Mouse (Mus musculus): ENCODE data around the gene Wdr70.
"Not testable (repeated sequence)": the region's sequence is repeated elsewhere in the genome, so short reads cannot be mapped to it uniquely, and the experiment has no call there.

Wdr70 gene

GRCm38 (mm10) chr15:8098774-8099749 is at the start of gene Wdr70:
TSS of gene Wdr70 (minus strand) at chr15:8099209.
- Histone ChIP-seq H3K4me3 (replicated peaks; ENCODE audit: low read length) (peak within 1 kb of the TSS; percentile 98), H3K27me3 (ENCODE audit: insufficient read depth, low read length) (no peaks in the 10 kb centered on the region), H3K4me1 (replicated peaks; ENCODE audit: low read depth, low read length) (peaks cover 30% of the 10 kb centered on the region), H3K9me3 (ENCODE audit: low read length) (peaks cover 20% of the 10 kb centered on the region), H3K36me3 (ENCODE audit: insufficient read depth, low read length) (peaks cover 31% of the 10 kb centered on the region)
- peak; percentile 64 for TF ChIP-seq CTCF (conservative IDR thresholded peaks at IDR 0.05; ENCODE audit: low read length)
- TF ChIP-seq NANOG (IDR thresholded peaks at IDR 0.05; ENCODE audit: borderline replicate concordance, low read length), result no peak

GRCm38 (mm10) chr15:8135606-8136005 is 36.6 kb upstream of the Wdr70 start:
- peaks cover 97% of the 10 kb centered on the region for H3K36me3 ChIP-seq (ENCODE audit: insufficient read depth, low read length)
- no peaks in the 10 kb centered on the region for H3K27me3 ChIP-seq (ENCODE audit: insufficient read depth, low read length)
- no peak overlapping the region for H3K4me3 ChIP-seq (replicated peaks; ENCODE audit: low read length)
- no peaks in the 10 kb centered on the region for H3K4me1 ChIP-seq (replicated peaks; ENCODE audit: low read depth, low read length)
- H3K9me3 ChIP-seq (ENCODE audit: low read length), result no peaks in the 10 kb centered on the region
- TF ChIP-seq NANOG (IDR thresholded peaks at IDR 0.05; ENCODE audit: borderline replicate concordance, low read length) (no peak), CTCF (conservative IDR thresholded peaks at IDR 0.05; ENCODE audit: low read length) (no peak), POU5F1 (IDR thresholded peaks at IDR 0.05; ENCODE audit: borderline replicate concordance, low read length) (no peak)

GRCm38 (mm10) chr15:8131761-8132160 is 32.8 kb upstream of the Wdr70 start:
- H3K27me3 ChIP-seq (ENCODE audit: insufficient read depth, low read length), result no peaks in the 10 kb centered on the region
- TF ChIP-seq POU5F1 (IDR thresholded peaks at IDR 0.05; ENCODE audit: borderline replicate concordance, low read length) (no peak), NANOG (IDR thresholded peaks at IDR 0.05; ENCODE audit: borderline replicate concordance, low read length) (no peak), CTCF (conservative IDR thresholded peaks at IDR 0.05; ENCODE audit: low read length) (peak; percentile 27)
- H3K4me3 ChIP-seq (replicated peaks; ENCODE audit: low read length), result no peak overlapping the region

GRCm38 (mm10) chr15:8131268-8131667 is 32.3 kb upstream of the Wdr70 start:
- Histone ChIP-seq H3K4me1 (replicated peaks; ENCODE audit: low read depth, low read length) (peaks cover 17% of the 10 kb centered on the region), H3K4me3 (replicated peaks; ENCODE audit: low read length) (no peak overlapping the region), H3K27me3 (ENCODE audit: insufficient read depth, low read length) (no peaks in the 10 kb centered on the region), H3K9me3 (ENCODE audit: low read length) (no peaks in the 10 kb centered on the region), H3K36me3 (ENCODE audit: insufficient read depth, low read length) (peaks cover 98% of the 10 kb centered on the region)
- no peak for TF ChIP-seq NANOG (IDR thresholded peaks at IDR 0.05; ENCODE audit: borderline replicate concordance, low read length)
- no peak for TF ChIP-seq POU5F1 (IDR thresholded peaks at IDR 0.05; ENCODE audit: borderline replicate concordance, low read length)
- no peak for TF ChIP-seq CTCF (conservative IDR thresholded peaks at IDR 0.05; ENCODE audit: low read length)

More at GRCm38 (mm10) chr15:8131761-8132160, 32.8 kb upstream of the Wdr70 start:
- Histone ChIP-seq H3K4me1 (replicated peaks; ENCODE audit: low read depth, low read length) (peaks cover 12% of the 10 kb centered on the region; the same call in 1 of the 2 replicates), H3K36me3 (ENCODE audit: insufficient read depth, low read length) (peaks cover 98% of the 10 kb centered on the region), H3K9me3 (ENCODE audit: low read length) (no peaks in the 10 kb centered on the region)

GRCm38 (mm10) chr15:8129281-8129680 is 30.3 kb upstream of the Wdr70 start:
- TF ChIP-seq NANOG (IDR thresholded peaks at IDR 0.05; ENCODE audit: borderline replicate concordance, low read length) (no peak), POU5F1 (IDR thresholded peaks at IDR 0.05; ENCODE audit: borderline replicate concordance, low read length) (no peak), CTCF (conservative IDR thresholded peaks at IDR 0.05; ENCODE audit: low read length) (no peak; the same call in 1 of the 2 replicates)
- H3K27me3 ChIP-seq (ENCODE audit: insufficient read depth, low read length), result no peaks in the 10 kb centered on the region
- H3K36me3 ChIP-seq (ENCODE audit: insufficient read depth, low read length), result peaks cover 95% of the 10 kb centered on the region
- H3K4me3 ChIP-seq (replicated peaks; ENCODE audit: low read length), result no peak overlapping the region
- H3K4me1 ChIP-seq (replicated peaks; ENCODE audit: low read depth, low read length), result peaks cover 18% of the 10 kb centered on the region
- no peaks in the 10 kb centered on the region for H3K9me3 ChIP-seq (ENCODE audit: low read length)

- peak overlapping the region; percentile 96 for H3K4me3 ChIP-seq (replicated peaks; ENCODE audit: low read length)
- H3K9me3 ChIP-seq (ENCODE audit: low read length), result no peaks in the 10 kb centered on the region
- no peak for TF ChIP-seq CTCF (conservative IDR thresholded peaks at IDR 0.05; ENCODE audit: low read length)
- TF ChIP-seq POU5F1 (IDR thresholded peaks at IDR 0.05; ENCODE audit: borderline replicate concordance, low read length), result no peak
- no peak for TF ChIP-seq NANOG (IDR thresholded peaks at IDR 0.05; ENCODE audit: borderline replicate concordance, low read length)
- H3K27me3 ChIP-seq (ENCODE audit: insufficient read depth, low read length), result no peaks in the 10 kb centered on the region
- peaks cover 42% of the 10 kb centered on the region for H3K36me3 ChIP-seq (ENCODE audit: insufficient read depth, low read length)
- H3K4me1 ChIP-seq (replicated peaks; ENCODE audit: low read depth, low read length), result peaks cover 52% of the 10 kb centered on the region
Measured at GRCm38 (mm10) chr15:8109782-8110181, 10.8 kb upstream of the Wdr70 start.

- Histone ChIP-seq H3K4me3 (replicated peaks; ENCODE audit: low read length) (peak within 1 kb of the TSS; percentile 96), H3K4me1 (replicated peaks; ENCODE audit: low read depth, low read length) (peaks cover 49% of the 10 kb centered on the region), H3K27me3 (ENCODE audit: insufficient read depth, low read length) (no peaks in the 10 kb centered on the region), H3K36me3 (ENCODE audit: insufficient read depth, low read length) (peaks cover 36% of the 10 kb centered on the region), H3K9me3 (ENCODE audit: low read length) (no peaks in the 10 kb centered on the region)
- TF ChIP-seq CTCF (conservative IDR thresholded peaks at IDR 0.05; ENCODE audit: low read length) (no peak), POU5F1 (IDR thresholded peaks at IDR 0.05; ENCODE audit: borderline replicate concordance, low read length) (no peak), NANOG (IDR thresholded peaks at IDR 0.05; ENCODE audit: borderline replicate concordance, low read length) (no peak)
Measured at GRCm38 (mm10) chr15:8108966-8109743, 10.1 kb upstream of the Wdr70 start, which contains the start of gene Nup155. TSS of gene Nup155 (plus strand) at chr15:8109273.

GRCm38 (mm10) chr15:8108360-8108965 is 9.5 kb upstream of the Wdr70 start:
- H3K9me3 ChIP-seq (ENCODE audit: low read length), result no peaks in the 10 kb centered on the region
- H3K4me1 ChIP-seq (replicated peaks; ENCODE audit: low read depth, low read length), result peaks cover 45% of the 10 kb centered on the region
- H3K4me3 ChIP-seq (replicated peaks; ENCODE audit: low read length), result peak overlapping the region; percentile 96
- H3K27me3 ChIP-seq (ENCODE audit: insufficient read depth, low read length), result no peaks in the 10 kb centered on the region
- peaks cover 29% of the 10 kb centered on the region for H3K36me3 ChIP-seq (ENCODE audit: insufficient read depth, low read length)
- no peak for TF ChIP-seq POU5F1 (IDR thresholded peaks at IDR 0.05; ENCODE audit: borderline replicate concordance, low read length)
- no peak for TF ChIP-seq NANOG (IDR thresholded peaks at IDR 0.05; ENCODE audit: borderline replicate concordance, low read length)
- no peak for TF ChIP-seq CTCF (conservative IDR thresholded peaks at IDR 0.05; ENCODE audit: low read length)

- H3K27me3 ChIP-seq (ENCODE audit: insufficient read depth, low read length); H3K36me3 ChIP-seq (ENCODE audit: insufficient read depth, low read length): not testable (repeated sequence)
- H3K9me3 ChIP-seq (ENCODE audit: low read length), result peaks cover 20% of the 10 kb centered on the region
- peak overlapping the region; percentile 54 for H3K4me3 ChIP-seq (replicated peaks; ENCODE audit: low read length)
- H3K4me1 ChIP-seq (replicated peaks; ENCODE audit: low read depth, low read length), result peaks cover 20% of the 10 kb centered on the region
Measured at GRCm38 (mm10) chr15:8101975-8102542, 3.0 kb upstream of the Wdr70 start.

Data from E14TG2a.4 (cell line).